Mouse (Mus musculus) liver, postnatal 0 days (tissue): ENCODE results near the gene Nxpe4.

Experiments
- CTCF ChIP-seq: sonication (generic); IDR thresholded peaks from 2 replicates; pipeline ENCODE4 v1.5.1; 2016; ENCODE audit warnings: antibody characterized with exemption, low read depth
- EP300 ChIP-seq: IDR thresholded peaks from 2 replicates; pipeline ENCODE4 v1.6.1; 2016; ENCODE audit warnings: antibody characterized with exemption, low read depth, mild to moderate bottlenecking

DNA sequence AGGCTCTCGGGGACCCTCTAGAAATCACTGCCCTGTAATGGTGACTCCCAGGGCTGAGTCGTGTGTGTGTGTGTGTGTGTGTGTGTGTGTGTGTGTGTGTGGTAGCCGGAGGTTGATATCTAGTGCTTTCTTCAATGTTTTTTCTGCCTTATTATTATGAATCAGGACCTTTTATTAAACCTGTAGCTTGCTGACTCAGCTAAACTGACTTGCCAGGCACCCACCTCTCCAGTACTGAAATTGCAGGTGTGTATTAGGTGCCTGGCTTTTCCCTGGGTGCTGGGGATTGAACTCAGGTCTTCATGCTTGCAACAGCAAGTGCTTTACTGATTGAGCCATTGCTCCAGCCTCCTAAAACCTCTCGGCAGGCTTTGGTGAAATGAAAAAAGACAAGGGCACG lies 50.1 kb downstream of the Nxpe4 start:
- TF ChIP-seq CTCF (no peak), EP300 (no peak)
